In the genomic region with DNA sequence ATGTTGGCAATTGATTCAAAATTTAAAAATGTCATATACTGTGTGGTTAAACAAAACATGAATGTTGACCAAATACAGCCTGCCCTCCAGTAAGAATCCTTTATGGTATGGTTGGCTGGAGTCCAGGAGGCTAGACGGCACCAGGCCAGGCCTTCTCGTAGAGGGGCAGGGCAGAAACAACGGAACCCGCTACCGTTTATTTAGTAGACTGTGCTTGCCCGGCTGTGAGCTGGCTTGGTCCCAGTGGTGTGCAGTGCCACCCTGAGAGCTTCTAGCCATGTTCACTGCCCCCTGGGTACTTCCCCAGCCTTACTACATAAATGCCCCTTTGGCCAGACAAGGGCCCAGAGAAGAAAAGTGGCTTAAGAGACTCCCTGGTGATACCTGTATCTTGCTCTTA, we compare ENCODE assay signal across 9 mouse cellular contexts.
DNase-seq lines count a peak whose midpoint lies in the region; ATAC-seq and TF ChIP-seq lines count a peak whose summit lies in the region.
"Had no signal": no experiment of that assay in that cellular context is flagged by ENCODE, and none has a peak within 500 bp of the region (broad histone marks: within the 10 kb centered on the region; RNA-seq: fewer than 3 reads in every experiment).

No protein-coding gene starts in this region.

- TF ChIP-seq EP300 in stomach, postnatal 0 days (optimal IDR thresholded peaks at IDR 0.05): no peak

- no peak for ATAC-seq in forebrain, embryonic 14.5 days
- ATAC-seq in forebrain, embryonic 16.5 days: no peak
- ATAC-seq in liver, embryonic 13.5 days (ENCODE audit: low read depth): peak; percentile 16; the same call in 1 of the 2 replicates
- ATAC-seq in stomach, postnatal 0 days (ENCODE audit: low FRiP score, low TSS enrichment): 0 out of 2 replicates have a peak, but pooled peaks have one; percentile 15

- H3K4me2 ChIP-seq in forebrain, embryonic 14.5 days (ENCODE audit: low read length): no peak overlapping the region
- H3K4me2 ChIP-seq in forebrain, embryonic 16.5 days (ENCODE audit: low read length): no peak overlapping the region
- H3K4me2 ChIP-seq in liver, embryonic 13.5 days: no peak overlapping the region
- H3K4me2 ChIP-seq in stomach, postnatal 0 days (replicated peaks; ENCODE audit: low read depth): no peak overlapping the region; the same call in 1 of the 2 replicates

- peaks cover 88% of the 10 kb centered on the region for H3K4me1 ChIP-seq in forebrain, embryonic 14.5 days (ENCODE audit: control insufficient read depth, insufficient read depth, low read length)
- H3K4me1 ChIP-seq in forebrain, embryonic 16.5 days (replicated peaks; ENCODE audit: control insufficient read depth, insufficient read depth, low read length): peaks cover 80% of the 10 kb centered on the region
- peaks cover 77% of the 10 kb centered on the region for H3K4me1 ChIP-seq in liver, embryonic 13.5 days (replicated peaks)
- H3K4me1 ChIP-seq in stomach, postnatal 0 days (replicated peaks; ENCODE audit: control insufficient read depth, insufficient read depth): peaks cover 47% of the 10 kb centered on the region

- H3K9ac ChIP-seq in forebrain, embryonic 14.5 days (ENCODE audit: low read length): no peak overlapping the region
- H3K9ac ChIP-seq in forebrain, embryonic 16.5 days (replicated peaks; ENCODE audit: low read depth, low read length): no peak overlapping the region
- H3K9ac ChIP-seq in liver, embryonic 13.5 days: no peak overlapping the region
- no peak overlapping the region for H3K9ac ChIP-seq in stomach, postnatal 0 days (ENCODE audit: low read length)

- peak; percentile 64 for DNase-seq in forebrain, embryonic 14.5 days (ENCODE audit: low spot score)
- peak; percentile 32 for DNase-seq in right cerebral cortex, postnatal 4 days
- DNase-seq in right cerebral cortex, adult 2 months (ENCODE audit: low spot score in 2 of 2): no peak
- no peak for DNase-seq in liver, embryonic 13.5 days
- DNase-seq in stomach, postnatal 0 days (ENCODE audit: low spot score): peak; percentile 70
- no peak for DNase-seq in spleen, adult 12 weeks (ENCODE audit: low spot score)
- no peak for DNase-seq in left cerebral cortex, postnatal 36 days (ENCODE audit: low spot score in 2 of 2)

- H3K9me3 ChIP-seq in forebrain, embryonic 14.5 days (replicated peaks; ENCODE audit: control insufficient read depth, low read length): no peaks in the 10 kb centered on the region
- H3K9me3 ChIP-seq in forebrain, embryonic 16.5 days (ENCODE audit: control insufficient read depth, low read length): no peaks in the 10 kb centered on the region
- H3K9me3 ChIP-seq in liver, embryonic 13.5 days (replicated peaks): no peaks in the 10 kb centered on the region
- no peaks in the 10 kb centered on the region for H3K9me3 ChIP-seq in stomach, postnatal 0 days (ENCODE audit: control insufficient read depth, low read length)

- H3K36me3 ChIP-seq in forebrain, embryonic 14.5 days (ENCODE audit: control insufficient read depth, insufficient read depth, low read length): no peaks in the 10 kb centered on the region
- H3K36me3 ChIP-seq in forebrain, embryonic 16.5 days (ENCODE audit: control insufficient read depth, insufficient read depth): no peaks in the 10 kb centered on the region
- H3K36me3 ChIP-seq in liver, embryonic 13.5 days: no peaks in the 10 kb centered on the region
- H3K36me3 ChIP-seq in stomach, postnatal 0 days (ENCODE audit: control insufficient read depth, insufficient read depth, low read length): no peaks in the 10 kb centered on the region

- H3K27me3 ChIP-seq in forebrain, embryonic 14.5 days (replicated peaks; ENCODE audit: control insufficient read depth, insufficient read depth, low read length): no peaks in the 10 kb centered on the region
- H3K27me3 ChIP-seq in forebrain, embryonic 16.5 days (replicated peaks; ENCODE audit: control insufficient read depth, insufficient read depth, low read length): no peaks in the 10 kb centered on the region
- no peaks in the 10 kb centered on the region for H3K27me3 ChIP-seq in liver, embryonic 13.5 days
- no peaks in the 10 kb centered on the region for H3K27me3 ChIP-seq in stomach, postnatal 0 days (ENCODE audit: control insufficient read depth, insufficient read depth, low read length)

- TF ChIP-seq CTCF in stomach, postnatal 0 days (IDR thresholded peaks at IDR 0.05; ENCODE audit: low read depth): no peak

- intact Hi-C loops in left cerebral cortex, postnatal 36 days (cut with DNase I): no loop called here

- peak overlapping the region; percentile 34; the same call in 1 of the 2 replicates for H3K27ac ChIP-seq in forebrain, embryonic 14.5 days (ENCODE audit: low read depth, low read length)
- H3K27ac ChIP-seq in forebrain, embryonic 16.5 days (ENCODE audit: low read length): no peak overlapping the region
- H3K27ac ChIP-seq in liver, embryonic 13.5 days: peak overlapping the region; percentile 67
- peak overlapping the region; percentile 69 for H3K27ac ChIP-seq in stomach, postnatal 0 days (replicated peaks)

- 24% methylated on average over 6 of the region's 6 CpGs for WGBS in forebrain, embryonic 14.5 days
- WGBS in forebrain, embryonic 16.5 days: 12% methylated on average over 6 of the region's 6 CpGs
- 37% methylated on average over 6 of the region's 6 CpGs for WGBS in liver, embryonic 13.5 days (ENCODE audit: insufficient replicate concordance)
- 5% methylated on average over 6 of the region's 6 CpGs for WGBS in stomach, postnatal 0 days

- H3K4me3 ChIP-seq in forebrain, embryonic 14.5 days (ENCODE audit: low read depth, low read length): no peak overlapping the region
- no peak overlapping the region for H3K4me3 ChIP-seq in forebrain, embryonic 16.5 days (replicated peaks; ENCODE audit: low read length)
- H3K4me3 ChIP-seq in liver, embryonic 13.5 days (replicated peaks): no peak overlapping the region
- no peak overlapping the region for H3K4me3 ChIP-seq in stomach, postnatal 0 days (ENCODE audit: low read depth, low read length)
- H3K4me3 ChIP-seq: erythroblast, embryonic 14.5 days had no signal

Comparison
In these comparisons a context has a peak if more than half of its experiments do, and no peak if none do; other contexts are left out.
1. DNase-seq: peak in forebrain, embryonic 14.5 days (single experiment), right cerebral cortex, postnatal 4 days (single experiment) and stomach, postnatal 0 days (single experiment); none in right cerebral cortex, adult 2 months (0 of 2), liver, embryonic 13.5 days (single experiment), spleen, adult 12 weeks (single experiment) and left cerebral cortex, postnatal 36 days (0 of 2).
2. ATAC-seq: peak in liver, embryonic 13.5 days (single experiment) and stomach, postnatal 0 days (single experiment); none in forebrain, embryonic 14.5 days (single experiment) and forebrain, embryonic 16.5 days (single experiment).